Mouse (Mus musculus) gastrocnemius, adult 8-10 months (tissue): ENCODE measurements around the gene Dcst2. TPM values are rescaled to one million over a fixed set of nuclear protein-coding genes. Genes with fewer than 3 reads are reported as not detected.
A peak's percentile ranks its signal among the peaks of the same experiment; 100 is the strongest.

Experiments used
- DNase-seq, 2 experiments: peaks; one replicate each; pipeline ENCODE4 v3.0.0; 2022; ENCODE audit warnings: low spot score in 2 of 2
- total RNA-seq, 4 experiments: library from RNA; stranded (reverse); gene quantifications; 2 replicates each; pipeline ENCODE4 v1.2.4; 2022

Dcst2 gene
- total RNA-seq, 4 experiments from 2014 or later: 0.13 TPM; not detected in 3

DNA sequence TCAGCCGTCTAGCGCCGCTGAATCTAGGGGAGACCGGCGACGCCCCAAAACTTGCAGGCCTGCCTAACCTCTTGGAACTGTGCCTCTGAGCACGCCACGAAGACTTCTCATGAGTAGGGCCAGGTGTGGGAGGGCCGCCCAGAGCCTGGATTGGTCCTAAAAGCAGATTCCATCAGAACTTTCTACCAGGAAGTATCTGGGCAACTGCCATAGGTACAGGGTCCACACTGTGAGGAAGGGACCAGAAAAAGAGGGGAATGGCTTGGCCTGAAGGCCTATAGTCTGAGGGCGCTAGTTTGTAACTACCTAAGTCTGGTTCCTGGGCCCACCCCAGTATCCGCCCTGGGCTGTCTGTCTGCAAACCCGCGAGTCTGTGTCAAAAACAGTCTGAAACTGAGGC lies 30.2 kb upstream of the Dcst2 start:
- DNase-seq: no peak

DNA sequence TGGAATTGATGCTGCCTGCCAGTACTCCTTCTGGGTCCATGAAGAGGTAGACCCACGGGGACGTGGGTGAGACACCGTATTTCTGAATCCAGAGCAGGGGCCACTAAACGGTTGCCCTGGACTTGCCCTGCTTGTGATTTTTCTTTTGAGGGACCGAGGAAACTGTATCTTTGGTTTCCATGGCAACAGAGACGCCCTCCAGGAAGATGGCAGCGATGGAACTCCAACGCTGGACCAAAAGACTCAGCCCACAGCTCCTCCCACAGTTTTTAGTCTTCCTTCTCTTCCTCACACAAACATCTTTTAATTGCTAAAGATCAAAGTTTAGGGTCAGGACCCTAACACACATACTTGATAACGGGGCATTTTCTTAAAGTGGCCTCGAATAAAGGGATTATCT lies 29.8 kb upstream of the Dcst2 start:
- no peak for DNase-seq

DNA sequence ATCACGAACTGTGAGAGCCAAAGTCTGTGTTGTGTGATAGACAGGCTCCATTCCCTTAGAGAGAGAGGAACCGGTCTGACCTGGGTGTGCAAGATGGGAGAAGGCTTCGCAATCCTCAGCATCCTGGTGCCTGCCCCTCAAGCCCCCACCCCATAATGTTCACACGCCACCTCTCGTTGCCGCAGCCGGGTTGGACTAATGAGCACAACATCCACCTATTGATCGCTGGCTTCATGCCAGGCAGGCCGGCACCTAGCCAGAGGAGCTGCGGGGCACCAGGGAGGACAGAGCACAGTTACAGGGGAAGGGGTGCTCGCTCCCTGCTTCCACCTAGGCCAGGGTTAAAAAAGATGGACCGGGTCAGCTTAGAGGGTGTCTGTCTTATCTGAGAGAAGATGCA lies 29.3 kb upstream of the Dcst2 start:
- no peak for DNase-seq

DNA sequence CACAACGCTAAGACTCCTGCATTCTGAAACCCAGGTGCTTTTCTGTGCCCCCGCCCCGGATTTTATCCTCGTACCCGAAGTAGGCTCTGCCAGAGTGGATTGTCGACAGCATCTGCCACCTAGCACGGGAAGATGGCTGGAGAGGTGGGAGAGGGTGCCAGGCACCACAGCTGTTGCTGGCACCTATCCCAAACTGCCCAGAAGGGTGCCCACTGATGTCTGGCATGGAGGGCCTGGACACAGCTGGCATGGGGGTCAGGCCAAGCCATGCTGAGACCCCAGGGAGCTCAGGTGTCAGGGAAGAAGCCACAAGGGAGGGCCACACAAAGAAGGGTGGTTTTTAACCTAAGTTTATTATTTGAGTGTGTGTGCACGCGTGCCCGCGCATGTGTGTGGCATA lies 28.7 kb upstream of the Dcst2 start:
- no peak for DNase-seq

DNA sequence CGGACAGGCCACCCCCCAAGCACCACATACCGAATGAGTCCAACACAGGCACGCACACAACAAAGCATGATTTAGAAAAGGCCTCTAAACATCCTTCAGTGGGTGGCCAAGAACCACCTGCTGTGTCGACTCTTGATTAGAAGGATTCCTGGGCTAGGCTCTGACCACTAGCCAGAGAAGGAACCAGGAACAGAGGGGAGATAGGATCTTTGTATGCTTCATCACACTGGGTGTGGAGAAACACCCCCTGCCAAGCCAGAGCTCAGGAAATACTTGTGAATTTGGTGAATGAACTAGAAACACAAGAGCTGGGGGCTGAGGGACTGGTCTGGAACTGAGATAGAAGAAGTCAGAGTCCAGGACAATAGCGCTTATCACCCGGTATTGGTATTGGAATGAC lies 25.2 kb upstream of the Dcst2 start:
- DNase-seq: no peak

DNA sequence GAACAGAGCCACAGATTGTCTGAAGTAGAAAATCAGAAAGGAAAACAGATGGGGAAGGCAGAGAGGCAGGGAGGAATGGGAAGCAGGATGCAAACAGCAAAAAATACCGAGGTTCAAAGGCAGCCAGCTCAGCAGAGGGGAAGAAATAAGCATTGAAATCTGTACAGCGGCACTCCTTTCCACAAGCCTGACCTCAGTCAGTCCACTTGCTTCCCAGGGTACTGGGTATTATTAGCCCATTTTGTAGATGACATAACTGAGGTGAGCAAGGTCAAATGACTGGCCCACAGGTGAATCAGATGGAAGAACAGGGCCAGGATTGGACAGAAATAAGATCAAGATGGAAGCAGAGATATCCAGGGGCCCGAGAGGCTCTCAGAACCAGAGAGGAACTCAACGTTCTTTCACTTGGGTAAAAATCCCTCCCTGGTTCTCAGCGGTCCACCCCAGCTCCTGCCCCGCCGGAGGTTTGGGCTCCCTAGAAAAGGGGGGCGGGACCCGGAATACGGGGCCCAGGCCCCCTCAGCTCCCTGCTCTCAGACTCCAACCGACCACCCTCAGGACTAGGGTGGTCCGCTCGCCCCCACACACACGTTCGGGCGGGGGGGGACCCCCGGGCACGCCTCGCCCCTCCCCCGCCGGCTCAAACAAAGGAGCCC lies 24.6 kb upstream of the Dcst2 start:
- DNase-seq: no peak

DNA sequence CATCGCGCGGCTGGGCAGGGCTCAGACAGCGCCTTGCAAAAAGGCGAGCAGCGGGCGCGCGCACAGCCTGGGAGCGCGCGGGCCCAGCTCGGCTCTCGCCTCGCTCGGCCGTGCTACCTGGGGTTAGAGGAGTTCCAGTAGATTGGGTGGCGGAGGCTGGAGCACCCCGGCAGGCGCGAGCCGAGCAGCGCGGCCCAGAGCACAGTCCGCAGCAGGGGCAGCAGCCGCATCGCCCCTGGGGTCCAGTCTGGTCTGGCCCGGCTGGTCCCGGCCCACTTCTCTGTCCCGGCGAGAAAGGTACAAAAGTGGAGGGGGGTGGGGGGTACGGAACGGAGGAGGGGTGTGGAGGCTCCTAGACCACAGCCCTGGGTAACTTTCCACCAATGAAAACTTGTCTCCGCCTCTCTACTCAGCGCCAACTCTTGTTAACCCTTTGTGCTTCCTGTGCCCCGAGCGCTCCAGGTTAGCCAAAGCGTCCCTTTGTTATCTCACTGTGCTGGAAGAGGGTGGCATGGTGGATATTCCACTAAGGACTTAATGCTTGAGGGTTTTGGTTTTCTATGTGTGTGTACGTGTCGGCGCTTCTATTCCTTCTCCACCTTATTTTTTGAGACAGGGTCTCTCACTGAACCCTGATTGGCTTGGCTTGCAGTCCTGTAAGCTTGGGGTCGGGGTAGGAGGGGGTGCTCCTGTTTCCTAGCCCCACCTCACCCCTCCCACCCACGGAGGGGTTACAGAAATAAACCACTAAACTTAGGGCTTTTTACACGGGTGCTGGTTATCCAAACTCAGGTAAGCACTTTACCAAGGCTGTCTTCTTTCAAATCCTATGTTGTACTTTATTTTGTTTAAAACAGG lies 23.8 kb upstream of the Dcst2 start, which contains the start of gene Efna4:
Gene Efna4 (minus strand): TSS at position 308 of the 858 bp plus-strand sequence.
- DNase-seq: no peak

DNA sequence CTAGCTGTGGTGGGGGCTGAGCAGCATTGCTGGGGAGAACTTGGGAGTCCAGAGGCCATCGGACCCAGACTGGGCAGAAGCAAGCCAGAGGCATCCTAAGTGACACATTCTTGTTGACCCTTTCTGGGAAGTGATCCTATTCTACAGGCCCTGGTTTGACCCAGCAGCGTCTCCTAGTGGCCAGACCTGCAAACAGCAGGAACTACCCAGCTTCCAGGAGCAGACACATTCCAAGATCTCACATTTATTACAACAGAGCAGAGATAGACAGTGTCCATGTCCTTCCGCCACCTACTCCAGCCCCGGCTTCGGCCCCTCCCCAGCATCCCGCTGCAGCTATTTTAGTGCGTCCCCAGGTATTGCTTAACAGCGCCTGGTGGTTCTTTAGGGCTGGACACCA lies 22.4 kb upstream of the Dcst2 start:
- DNase-seq: peak; percentile 37 to 41

DNA sequence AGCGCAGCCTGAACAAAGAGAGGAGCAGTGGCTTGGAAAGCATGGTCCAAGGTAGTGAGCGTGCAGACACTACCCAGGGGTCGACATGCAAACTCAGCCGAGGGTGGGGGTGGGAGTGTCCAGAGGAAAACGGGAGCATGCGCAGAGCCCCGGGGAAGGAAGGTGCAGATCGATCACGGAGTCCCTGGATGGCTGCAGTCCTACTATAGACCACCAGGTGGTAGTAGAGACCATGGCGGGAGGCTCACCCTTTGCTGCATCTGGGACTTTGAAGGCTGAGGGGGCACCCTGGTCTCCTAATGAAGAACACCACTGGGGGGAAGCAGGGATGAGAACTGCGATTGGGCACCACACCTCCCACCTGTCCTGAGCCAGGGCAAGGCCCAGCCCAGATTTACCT lies 21.3 kb upstream of the Dcst2 start:
- DNase-seq: peak in 1 of 2 experiments; percentile 42

DNA sequence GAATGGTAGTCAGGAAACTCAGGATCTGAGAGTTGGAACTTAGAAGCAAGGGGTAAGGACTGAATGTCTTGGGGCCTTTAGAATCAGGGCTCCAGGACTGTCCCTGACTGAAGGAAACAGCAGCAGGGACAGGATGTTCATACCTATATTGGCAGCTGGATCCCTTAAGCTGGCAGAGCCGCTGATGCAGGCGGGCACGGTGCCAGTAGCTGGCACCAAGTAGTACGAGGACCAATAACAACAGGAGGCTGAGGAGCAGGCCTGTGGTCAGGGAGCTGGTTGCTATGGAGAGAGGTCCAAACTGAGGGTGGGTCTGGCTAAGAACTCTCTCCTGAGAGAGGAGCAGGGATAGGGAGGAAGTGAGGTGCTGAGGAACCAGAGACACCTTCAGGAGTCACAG lies 20.0 kb upstream of the Dcst2 start:
- DNase-seq: no peak

DNA sequence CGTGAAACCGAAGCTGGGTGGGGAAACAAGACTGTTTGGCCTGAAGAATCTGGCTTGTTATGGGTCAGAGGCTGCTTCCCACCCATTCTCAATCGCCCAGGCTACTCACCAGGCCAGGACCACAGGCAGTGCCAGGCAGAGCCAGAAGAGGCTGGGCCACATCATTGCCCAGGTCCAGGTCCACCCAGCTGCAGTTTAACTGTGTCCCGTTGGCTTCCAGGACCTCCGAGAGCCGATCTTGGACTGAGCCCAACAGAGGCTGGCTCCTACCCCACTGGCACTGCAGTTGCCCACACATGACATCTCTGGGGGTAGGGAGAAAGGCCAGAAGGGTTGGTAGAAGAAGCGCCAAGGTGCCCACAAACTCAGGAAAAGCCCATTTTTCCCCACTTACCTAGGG lies 18.5 kb upstream of the Dcst2 start:
- no peak for DNase-seq

DNA sequence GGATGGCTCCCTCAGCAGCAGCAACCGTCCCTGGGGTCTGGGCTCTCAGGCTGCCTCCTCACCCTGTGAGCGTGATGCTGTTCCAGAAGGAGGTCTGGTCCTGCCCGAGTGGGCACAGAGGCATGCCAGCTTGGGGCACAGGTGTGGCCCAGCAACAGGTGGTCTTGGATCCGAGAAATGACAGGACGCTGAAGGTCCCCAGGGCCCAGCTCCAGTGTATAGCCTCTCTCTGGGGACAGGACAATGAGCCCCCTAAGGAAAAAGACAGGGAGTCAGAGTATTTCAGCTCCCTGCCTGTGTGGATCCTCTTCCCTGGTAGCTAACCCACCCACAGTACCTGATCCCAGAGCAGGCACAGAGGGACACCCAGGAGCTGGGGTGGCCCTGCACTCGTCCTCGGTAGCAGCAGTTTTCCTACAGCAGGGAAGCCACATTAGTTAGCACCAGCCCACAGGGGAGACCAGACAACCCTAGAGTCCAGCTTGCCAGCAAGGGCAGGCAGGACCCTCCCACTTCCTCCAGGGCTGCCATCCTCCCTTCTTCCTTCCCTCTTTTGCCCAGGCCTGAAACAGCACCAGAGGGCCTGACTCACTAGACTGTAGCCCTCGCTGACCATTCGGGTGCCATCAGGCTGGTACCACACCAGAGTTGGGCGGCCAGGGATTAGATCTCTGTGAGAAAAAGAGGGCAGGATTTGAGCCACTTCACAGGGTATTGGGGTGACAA lies 14.8 kb upstream of the Dcst2 start:
- DNase-seq: no peak

DNA sequence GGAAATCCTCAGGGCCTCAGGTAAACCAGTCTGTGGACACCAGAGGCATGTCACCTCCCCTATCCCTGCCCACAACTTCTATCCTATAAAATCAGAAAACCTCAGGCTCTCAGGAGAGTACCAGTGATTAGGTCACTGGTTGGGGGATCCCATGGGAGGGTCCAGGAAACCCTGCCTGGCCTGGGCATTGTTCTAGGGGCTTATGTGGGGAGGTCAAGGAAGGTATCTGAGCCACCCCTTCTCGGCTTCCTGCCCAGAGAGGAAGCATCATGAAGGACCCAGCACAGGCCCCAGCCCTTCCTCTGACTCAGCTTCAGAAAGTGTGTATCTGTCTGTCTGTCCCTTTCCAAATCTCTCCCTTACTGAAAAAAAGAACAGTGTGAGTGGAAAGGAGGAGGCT lies 13.9 kb upstream of the Dcst2 start:
- DNase-seq: no peak

DNA sequence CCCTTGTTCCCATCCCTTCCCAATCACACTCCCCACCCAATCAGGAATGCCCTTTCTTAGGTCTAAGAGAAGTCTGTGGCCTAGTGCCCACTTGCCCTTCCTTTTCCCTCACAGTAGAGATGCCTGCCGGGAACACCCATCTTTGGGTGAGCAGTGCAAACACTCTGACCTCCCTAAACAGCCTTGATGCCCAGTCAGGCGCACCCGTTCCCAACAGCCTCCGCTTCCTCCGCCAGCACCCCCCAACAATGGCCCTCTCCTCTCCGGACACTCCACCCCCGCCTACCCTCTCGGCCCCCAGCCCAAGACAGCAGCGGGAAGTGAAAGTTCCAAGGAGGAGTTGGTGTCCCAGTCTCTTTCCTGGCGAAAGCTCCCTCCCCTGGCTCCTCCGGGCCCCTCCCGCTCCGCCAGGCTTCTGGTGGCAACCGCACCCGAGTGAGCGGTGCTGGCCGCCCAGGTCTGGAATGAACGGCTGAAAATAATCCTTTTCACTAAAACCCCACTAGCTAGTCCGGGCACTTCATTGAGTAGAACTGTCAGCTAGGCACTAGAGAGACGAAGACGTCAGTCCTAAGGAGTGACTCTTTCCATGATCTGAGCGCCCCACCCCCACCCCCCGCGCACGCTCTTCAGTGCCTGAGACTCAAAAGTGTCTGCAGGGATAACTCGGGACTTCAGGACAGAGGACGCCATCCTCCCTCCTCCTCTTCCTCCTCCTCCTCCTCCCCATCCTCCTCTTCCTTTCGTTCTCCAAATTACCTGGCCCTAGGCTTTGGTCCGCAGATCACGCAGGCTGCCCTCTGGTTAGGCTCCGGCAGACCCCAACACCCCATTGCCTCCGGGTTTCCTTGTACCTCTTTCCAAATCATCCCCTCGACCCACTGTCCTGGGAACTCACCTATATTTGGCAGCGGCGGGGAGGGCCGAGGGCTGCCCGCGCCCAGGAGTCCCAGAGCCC lies 12.6 kb upstream of the Dcst2 start:
- no peak for DNase-seq

DNA sequence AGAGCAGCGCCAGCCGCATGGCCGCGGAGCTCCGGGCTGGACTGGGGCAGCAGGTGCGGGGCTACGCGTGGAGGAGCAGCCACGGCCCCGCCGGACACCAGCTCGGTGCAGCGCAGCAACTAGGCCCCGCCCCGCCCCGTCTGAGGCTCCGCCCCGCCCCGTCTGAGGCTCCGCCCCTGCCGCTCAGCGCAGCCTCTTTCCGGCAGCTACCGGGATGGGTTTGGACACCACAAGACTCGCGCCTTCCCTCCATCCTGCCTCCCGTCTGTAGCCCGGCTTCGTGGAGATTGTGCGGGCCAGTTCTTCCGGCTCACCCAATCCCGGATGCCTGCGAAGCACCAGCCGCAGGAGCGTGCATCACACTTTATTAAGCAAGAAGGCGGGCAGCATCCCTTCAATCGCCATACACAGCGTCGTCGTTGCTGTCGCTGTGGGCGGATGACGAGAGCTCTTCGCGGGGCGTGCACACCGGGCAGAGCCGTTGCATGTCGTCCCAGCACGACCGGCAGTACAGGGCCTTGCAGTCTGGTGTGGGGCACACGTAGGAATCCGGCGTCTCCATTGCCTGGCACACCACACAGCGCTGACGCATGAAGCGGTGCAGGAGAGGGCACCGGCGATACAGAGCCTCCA lies 11.8 kb upstream of the Dcst2 start, which contains the start of gene Adam15:
Gene Adam15 (minus strand): TSS at position 128 of the 633 bp plus-strand sequence.
- DNase-seq: peak; percentile 83

DNA sequence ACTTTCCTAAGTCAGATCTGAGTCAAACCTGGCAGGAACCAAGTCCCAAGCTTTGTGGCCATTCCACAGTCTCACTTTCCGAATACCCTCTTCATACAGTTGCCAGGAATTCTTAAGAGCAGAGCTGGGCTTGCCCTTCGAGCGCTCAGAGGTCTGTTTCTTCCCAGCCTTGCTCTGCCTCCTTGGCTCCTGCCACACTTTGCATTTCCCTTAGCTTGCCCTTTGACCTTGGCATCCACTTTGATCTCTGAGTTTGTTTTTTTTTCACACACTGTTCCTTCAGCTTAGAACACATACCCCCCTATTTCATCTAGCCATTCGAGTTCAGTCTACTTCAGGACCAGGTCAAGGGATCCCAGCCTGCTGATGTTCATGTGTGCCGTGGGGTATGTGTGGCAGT lies 10.5 kb upstream of the Dcst2 start:
- no peak for DNase-seq

DNA sequence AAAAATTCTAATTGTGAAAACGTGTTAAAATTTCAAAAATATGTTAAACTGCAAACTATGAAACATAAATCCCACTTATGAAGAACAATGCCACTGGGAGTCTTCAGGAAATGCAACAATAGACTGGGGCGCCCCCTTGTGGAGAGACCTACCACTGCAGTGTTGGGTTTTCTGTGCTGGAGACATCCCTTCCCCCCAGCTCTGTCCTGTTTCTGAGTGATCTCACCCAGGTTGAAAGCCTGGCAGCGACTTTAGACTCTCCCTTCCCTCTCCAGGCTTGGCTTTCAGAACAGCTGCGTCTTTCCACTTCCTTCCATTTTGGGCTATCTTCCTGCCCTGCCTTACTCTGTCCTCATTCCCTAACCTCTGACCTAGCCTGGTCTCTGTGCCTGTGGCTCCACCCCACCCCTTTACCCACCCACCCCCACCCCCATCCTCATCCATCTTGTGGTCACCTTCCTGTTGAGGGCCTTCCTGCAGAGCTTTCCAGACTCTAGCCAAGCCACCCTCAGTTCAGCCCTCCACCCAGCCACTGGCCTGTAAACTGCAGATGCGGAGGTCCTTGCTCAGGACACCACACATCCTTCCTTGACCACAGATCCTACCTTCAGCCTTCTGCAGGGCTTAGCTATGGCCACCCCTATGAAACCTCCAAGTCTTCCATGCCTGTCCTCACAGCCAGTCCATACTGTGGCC lies 6.8 kb upstream of the Dcst2 start:
- peak; percentile 62 to 71 for DNase-seq

DNA sequence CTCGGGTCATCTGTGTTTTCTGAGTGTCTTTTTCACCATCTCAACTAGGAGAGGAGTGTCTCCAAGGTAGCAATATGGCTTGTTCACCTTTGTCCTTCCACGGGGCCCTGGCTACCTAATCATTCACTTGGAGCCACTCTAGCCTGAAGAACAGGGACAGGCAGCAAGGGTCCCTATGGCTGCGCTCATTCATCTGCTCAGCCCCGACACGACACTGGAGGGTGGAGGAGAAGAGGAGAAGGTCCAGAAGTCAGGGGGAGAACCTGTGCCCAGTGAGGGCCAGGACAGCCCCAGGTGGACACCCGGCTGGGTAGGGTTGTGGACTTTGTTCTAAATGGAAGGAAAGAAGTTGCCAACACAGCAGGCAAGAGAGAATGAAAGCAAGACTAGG lies 6.3 kb upstream of the Dcst2 start:
- DNase-seq: no peak

DNA sequence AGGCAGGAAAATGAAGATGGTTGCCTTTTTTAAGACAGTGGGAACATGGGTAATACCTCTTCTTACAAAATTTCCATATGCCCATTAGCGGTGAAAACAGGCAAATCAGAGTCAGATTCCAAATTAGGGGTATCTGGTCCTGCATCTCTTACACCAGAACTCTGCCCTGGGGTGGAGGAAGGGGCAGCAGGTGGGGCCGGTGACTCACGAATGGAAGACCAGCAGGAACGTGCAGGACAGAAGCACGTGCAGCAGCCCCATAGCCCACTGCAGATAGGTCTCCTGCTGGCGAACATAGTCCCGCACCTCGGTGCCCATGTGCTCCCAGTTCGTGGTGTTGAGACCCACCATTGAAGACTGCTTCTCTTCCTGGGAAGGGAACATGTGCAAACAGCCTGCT lies 5.7 kb upstream of the Dcst2 start:
- DNase-seq: no peak

DNA sequence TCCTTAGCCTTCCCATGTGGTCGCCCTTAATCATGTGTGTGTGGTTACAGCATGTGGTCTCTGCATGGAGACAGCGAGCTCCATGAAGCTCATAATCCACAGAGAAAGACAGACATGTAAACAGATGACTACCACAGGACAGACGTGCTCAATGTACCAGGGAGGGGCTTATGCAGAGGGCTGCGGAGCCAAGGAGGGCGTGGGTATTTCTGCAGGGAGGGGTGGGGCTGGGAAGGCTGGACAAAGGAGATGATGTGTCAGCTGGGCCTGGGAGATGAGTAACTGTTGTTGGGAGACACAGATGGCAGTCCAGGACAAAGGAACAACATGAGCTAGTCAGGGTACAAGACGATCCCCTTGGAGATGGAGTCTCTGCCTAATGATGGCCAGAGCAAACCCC lies 2.1 kb upstream of the Dcst2 start:
- DNase-seq: no peak
